Mouse (Mus musculus) heart, adult 18-20 months (tissue): ENCODE results near the gene Ndufb7. TPM values are rescaled to one million over a fixed set of nuclear protein-coding genes. Genes with fewer than 3 reads are reported as not detected.
A peak's percentile ranks its signal among the peaks of the same experiment; 100 is the strongest.

Source experiments
- DNase-seq, 2 experiments: peaks; one replicate each; pipeline ENCODE4 v3.0.0; 2021 to 2022; ENCODE audit warnings: mixed read lengths in 1 of 2
- total RNA-seq, 2 experiments: library from RNA; stranded (reverse); gene quantifications; 2 replicates each; pipeline ENCODE4 v1.2.3; 2021

Gene Ndufb7
- total RNA-seq, 2 experiments from 2014 or later = 661 to 773 TPM

- DNase-seq = no peak
Observed at GRCm38 (mm10) chr8:83599814-83600213, 33.3 kb downstream of the Ndufb7 start.

- DNase-seq = no peak
Observed at GRCm38 (mm10) chr8:83602650-83603029, 36.2 kb downstream of the Ndufb7 start.

GRCm38 (mm10) chr8:83607661-83608397, 41.4 kb downstream of the Ndufb7 start, which contains the start of the genes Tecr and Dnajb1:
TSS of gene Tecr (minus strand) at chr8:83607971.
TSS of gene Dnajb1 (plus strand) at chr8:83608193.
- DNase-seq = peak; percentile 98 to 100

GRCm38 (mm10) chr8:83608398-83608829, 41.9 kb downstream of the Ndufb7 start:
- peak; percentile 90 to 92 for DNase-seq

GRCm38 (mm10) chr8:83609086-83609485, 42.6 kb downstream of the Ndufb7 start:
- DNase-seq = no peak

GRCm38 (mm10) chr8:83609547-83610180, 43.2 kb downstream of the Ndufb7 start:
- DNase-seq = no peak

- no peak for DNase-seq
Observed at GRCm38 (mm10) chr8:83611921-83612320, 45.5 kb downstream of the Ndufb7 start.

GRCm38 (mm10) chr8:83613695-83614094, 47.2 kb downstream of the Ndufb7 start:
- no peak for DNase-seq

GRCm38 (mm10) chr8:83616625-83617024, 50.2 kb downstream of the Ndufb7 start:
- DNase-seq = no peak

GRCm38 (mm10) chr8:83617111-83617510, 50.6 kb downstream of the Ndufb7 start:
- no peak for DNase-seq

GRCm38 (mm10) chr8:83618566-83618965, 52.1 kb downstream of the Ndufb7 start:
- DNase-seq = no peak

GRCm38 (mm10) chr8:83619568-83620285, 53.3 kb downstream of the Ndufb7 start:
- DNase-seq = no peak

Other genes starting within 250 kb of the Ndufb7 start
- gene Elmod2, start 234.2 kb upstream of the Ndufb7 start, total RNA-seq = 1 to 10 TPM; 8.4 to 8.9 TPM
- not detected for gene Mgat4d, start 218.2 kb upstream of the Ndufb7 start, total RNA-seq
- gene Clgn, start 176.8 kb upstream of the Ndufb7 start, total RNA-seq = not detected
- 10 to 100 TPM; 53.3 to 56.3 TPM for gene Scoc, start 108.3 kb upstream of the Ndufb7 start, total RNA-seq
- not detected for gene Olfr370, start 30.9 kb upstream of the Ndufb7 start, total RNA-seq
- 100 to 1,000 TPM; 487 to 510 TPM for gene Tecr, start 41.3 kb downstream of the Ndufb7 start, total RNA-seq
- 10 to 100 TPM; 20.0 to 22.3 TPM for gene Dnajb1, start 41.5 kb downstream of the Ndufb7 start, total RNA-seq
- 10 to 100 TPM; 23.1 to 27.3 TPM for gene Gipc1, start 86.0 kb downstream of the Ndufb7 start, total RNA-seq
- under 1 TPM; 0.07 to 0.41 TPM for gene Ptger1, start 100.0 kb downstream of the Ndufb7 start, total RNA-seq
- gene Pkn1, start 132.5 kb downstream of the Ndufb7 start, total RNA-seq = 10 to 100 TPM; 51.1 to 52.7 TPM
- gene Ddx39, start 148.5 kb downstream of the Ndufb7 start, total RNA-seq = 10 to 100 TPM; 15.2 to 15.9 TPM
- 10 to 100 TPM; 41.1 to 43.2 TPM for gene Adgre5, start 174.7 kb downstream of the Ndufb7 start, total RNA-seq